Mouse (Mus musculus) hematopoietic multipotent progenitor cell, adult 10-12 weeks (in vitro differentiated cells): ENCODE measurements around the gene Fign. TPM values are rescaled to one million over a fixed set of nuclear protein-coding genes. Genes with fewer than 3 reads are reported as not detected.

ENCODE experiments used
- polyA plus RNA-seq: library from polyadenylated mRNA; stranded (reverse); fragments of >175 nt; gene quantifications from 2 replicates; pipeline ENCODE4 v1.2.3, GENCODE M21; 2012; ENCODE audit warnings: low replicate concordance

Gene Fign
- polyA plus RNA-seq, result not detected in 2 replicates

DNA sequence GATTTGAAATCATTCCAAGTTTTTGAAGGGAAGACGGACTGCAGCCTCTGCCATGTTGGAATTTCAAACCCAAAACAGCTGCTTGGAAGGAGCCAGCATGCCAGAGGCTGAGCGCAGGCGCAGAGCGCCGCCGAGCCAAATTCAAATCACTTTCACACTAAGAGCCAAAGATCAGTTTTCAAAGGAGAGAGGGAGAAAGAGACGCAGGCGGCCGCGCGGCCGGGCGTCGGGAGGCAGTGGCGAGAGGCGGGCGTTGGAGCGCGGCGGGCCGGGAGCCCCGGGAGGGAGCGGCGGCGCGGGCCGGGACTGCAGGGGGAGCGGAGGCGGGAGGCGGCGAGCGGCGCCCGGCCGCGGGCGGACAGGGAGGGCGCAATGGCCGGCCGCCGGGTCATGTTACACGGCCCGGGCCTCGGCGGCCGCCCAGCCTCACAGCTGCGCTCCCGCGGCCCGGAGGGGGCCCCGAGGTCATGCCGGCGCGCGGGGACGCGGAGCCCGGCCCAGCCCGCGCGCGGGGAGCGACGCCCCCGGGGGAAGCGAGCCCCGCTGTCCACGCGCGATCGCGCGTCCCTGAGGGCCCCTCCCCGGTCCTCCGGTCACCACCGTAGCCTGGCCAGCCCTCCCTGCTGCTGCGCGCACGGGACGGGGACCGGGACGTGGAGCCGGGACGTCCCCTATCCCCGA, at the start of gene Fign:
Gene Fign (minus strand): TSS at position 102 of the 681 bp plus-strand sequence.

